Mouse (Mus musculus): Measurements from ENCODE around the gene Klhl29. TPM values are rescaled to one million over a fixed set of nuclear protein-coding genes. Genes with fewer than 3 reads are reported as not detected.

Klhl29 gene
- total and polyA plus RNA-seq, 3 experiments = not detected

GRCm38 (mm10) chr12:5415806-5416205 lies 40.3 kb upstream of the Klhl29 start:
- DNase-seq (ENCODE audit: low read depth, low spot score) = no peak
- no peaks in the 10 kb centered on the region for H3K27me3 ChIP-seq (ENCODE audit: control insufficient read depth in 1 of 2, insufficient read depth in 2 of 2, low read length in 2 of 2)
- no peak overlapping the region for H3K27ac ChIP-seq (ENCODE audit: control insufficient read depth, low read depth, low read length)
- no peak overlapping the region for H3K9ac ChIP-seq (ENCODE audit: control insufficient read depth, low read depth, low read length, poor library complexity, severe bottlenecking)
- H3K79me2 ChIP-seq (ENCODE audit: control insufficient read depth, insufficient read depth, low read length, poor library complexity) = no peaks in the 10 kb centered on the region
- TF ChIP-seq ZMIZ1 (IDR thresholded peaks at IDR 0.05; ENCODE audit: low read depth, low read length) = no peak
- no peak for TF ChIP-seq BHLHE40 (IDR thresholded peaks at IDR 0.05; ENCODE audit: borderline replicate concordance, low read depth, low read length)
- no peak for TF ChIP-seq GABPA (IDR thresholded peaks at IDR 0.05; ENCODE audit: low read depth, low read length)
- TF ChIP-seq USF2 (IDR thresholded peaks at IDR 0.05; ENCODE audit: borderline replicate concordance in 1 of 2, insufficient read depth in 1 of 2, low read depth in 1 of 2, low read length in 2 of 2) = no peak
- TF ChIP-seq MAX (IDR thresholded peaks at IDR 0.05; ENCODE audit: low read length) = no peak
- no peak for TF ChIP-seq POLR2AphosphoS2 (IDR thresholded peaks at IDR 0.05; ENCODE audit: low read length)
- H3K4me1 ChIP-seq (ENCODE audit: control insufficient read depth in 1 of 2, insufficient read depth in 2 of 2, low read length in 2 of 2) = no peaks in the 10 kb centered on the region
- no peaks in the 10 kb centered on the region for H3K36me3 ChIP-seq (ENCODE audit: control insufficient read depth in 1 of 2, insufficient read depth in 2 of 2, low read length in 2 of 2)
- no peak overlapping the region for H3K4me3 ChIP-seq (ENCODE audit: control insufficient read depth in 1 of 2, insufficient read depth in 1 of 2, low read depth in 2 of 2, low read length in 2 of 2)
- H3K9me3 ChIP-seq (replicated peaks; ENCODE audit: insufficient read depth, low read length) = no peaks in the 10 kb centered on the region

- TF ChIP-seq HCFC1 (IDR thresholded peaks at IDR 0.05; ENCODE audit: low read depth, low read length) = no peak
- no peak for TF ChIP-seq USF2 (IDR thresholded peaks at IDR 0.05; ENCODE audit: borderline replicate concordance in 1 of 2, insufficient read depth in 1 of 2, low read depth in 1 of 2, low read length in 2 of 2)
- TF ChIP-seq CHD2 (IDR thresholded peaks at IDR 0.05; ENCODE audit: low read length) = no peak
- no peak for TF ChIP-seq E2F4 (IDR thresholded peaks at IDR 0.05; ENCODE audit: borderline replicate concordance, low read depth, low read length)
- no peak for TF ChIP-seq CHD1 (IDR thresholded peaks at IDR 0.05; ENCODE audit: low read depth, low read length)
- no peak for TF ChIP-seq ZNF384 (IDR thresholded peaks at IDR 0.05; ENCODE audit: low read depth, low read length)
- no peak for TF ChIP-seq POLR2AphosphoS2 (IDR thresholded peaks at IDR 0.05; ENCODE audit: low read length)
- TF ChIP-seq ELF1 (IDR thresholded peaks at IDR 0.05; ENCODE audit: low read depth, low read length) = no peak
- no peak for TF ChIP-seq MAZ (IDR thresholded peaks at IDR 0.05; ENCODE audit: low read depth, low read length)
- no peak for TF ChIP-seq MYB (IDR thresholded peaks at IDR 0.05; ENCODE audit: low read depth, low read length)
- no peak for TF ChIP-seq MEF2A (IDR thresholded peaks at IDR 0.05; ENCODE audit: extremely low read depth, insufficient replicate concordance, low read depth, low read length, poor library complexity, severe bottlenecking)
- TF ChIP-seq UBTF (IDR thresholded peaks at IDR 0.05; ENCODE audit: borderline replicate concordance, insufficient read depth, low read depth, low read length) = no peak
- TF ChIP-seq POLR2A (IDR thresholded peaks at IDR 0.05; ENCODE audit: control insufficient read depth in 1 of 2, insufficient read depth in 1 of 2, low read depth in 1 of 2, low read length in 2 of 2, poor library complexity in 1 of 2) = no peak
- H3K4me1 ChIP-seq (ENCODE audit: control insufficient read depth in 1 of 2, insufficient read depth in 2 of 2, low read length in 2 of 2) = no peaks in the 10 kb centered on the region
- H3K9ac ChIP-seq (ENCODE audit: control insufficient read depth, low read depth, low read length, poor library complexity, severe bottlenecking) = no peak overlapping the region
- H3K4me3 ChIP-seq (ENCODE audit: control insufficient read depth in 1 of 2, insufficient read depth in 1 of 2, low read depth in 2 of 2, low read length in 2 of 2) = no peak overlapping the region
- no peaks in the 10 kb centered on the region for H3K79me2 ChIP-seq (ENCODE audit: control insufficient read depth, insufficient read depth, low read length, poor library complexity)
- H3K9me3 ChIP-seq (replicated peaks; ENCODE audit: insufficient read depth, low read length) = no peaks in the 10 kb centered on the region
- no peak overlapping the region for H3K27ac ChIP-seq (ENCODE audit: control insufficient read depth, low read depth, low read length)
- no peaks in the 10 kb centered on the region for H3K27me3 ChIP-seq (ENCODE audit: control insufficient read depth in 1 of 2, insufficient read depth in 2 of 2, low read length in 2 of 2)
- DNase-seq (ENCODE audit: low read depth, low spot score) = no peak
- no peaks in the 10 kb centered on the region for H3K36me3 ChIP-seq (ENCODE audit: control insufficient read depth in 1 of 2, insufficient read depth in 2 of 2, low read length in 2 of 2)
These were observed 38.5 kb upstream of the Klhl29 start for GRCm38 (mm10) chr12:5413976-5414375.
